Mouse (Mus musculus): ENCODE measurements around the gene Gm3500.
"Not testable (repeated sequence)": the region's sequence is repeated elsewhere in the genome, so short reads cannot be mapped to it uniquely, and the experiment has no call there.

Gene Gm3500

GRCm38 (mm10) chr14:5388949-5389348 lies at the start of gene Gm3500:
TSS of gene Gm3500 (minus strand) at chr14:5389049.
- not testable (repeated sequence) for DNase-seq (ENCODE audit: low spot score)

- DNase-seq (ENCODE audit: low spot score), result not testable (repeated sequence)
These were observed 54.0 kb downstream of the Gm3500 start, which contains the start of gene Gm3542 for GRCm38 (mm10) chr14:5334828-5335227. TSS of gene Gm3542 (minus strand) at chr14:5334928.
